8 mouse cellular contexts compared by ENCODE assay signal in genomic region chr2:172412454-172412853, GRCm38 (mm10). TPM values are rescaled to one million over a fixed set of nuclear protein-coding genes. Genes with fewer than 3 reads are reported as not detected.
DNase-seq lines count a peak whose midpoint lies in the region; ATAC-seq and TF ChIP-seq lines count a peak whose summit lies in the region.

No protein-coding gene starts in this region.

- peak; percentile 40 for DNase-seq in thymus, postnatal 0 days (ENCODE audit: low spot score)
- no peak for DNase-seq in thymus, postnatal 4 days
- DNase-seq in hindbrain, postnatal 0 days (ENCODE audit: low spot score) = peak; percentile 50
- DNase-seq in lung, postnatal 25 days (ENCODE audit: low spot score) = peak; percentile 75
- DNase-seq in urinary bladder, adult 18-20 months (ENCODE audit: low spot score in 2 of 2) = no peak
- no peak for DNase-seq in frontal cortex, postnatal 36 days (ENCODE audit: low spot score in 2 of 2)
- DNase-seq in thymus, postnatal 10 days (ENCODE audit: low spot score in 2 of 2) = no peak
- no peak for DNase-seq in adrenal gland, adult 8-10 months

- no peak overlapping the region for H3K27ac ChIP-seq in hindbrain, postnatal 0 days

- WGBS in hindbrain, postnatal 0 days = 11% methylated on average over 9 of the region's 9 CpGs

- no peak for TF ChIP-seq CTCF in hindbrain, postnatal 0 days (IDR thresholded peaks at IDR 0.05; ENCODE audit: low read depth)

- H3K4me1 ChIP-seq in hindbrain, postnatal 0 days (ENCODE audit: insufficient read depth, low read length) = no peaks in the 10 kb centered on the region

- peak; percentile 68 for ATAC-seq in hindbrain, postnatal 0 days

- no peaks in the 10 kb centered on the region for H3K36me3 ChIP-seq in hindbrain, postnatal 0 days (ENCODE audit: insufficient read depth, low read length)

- H3K4me3 ChIP-seq in hindbrain, postnatal 0 days (ENCODE audit: low read length) = no peak overlapping the region

- H3K9me3 ChIP-seq in hindbrain, postnatal 0 days (ENCODE audit: low read length) = no peaks in the 10 kb centered on the region

- no peak overlapping the region for H3K9ac ChIP-seq in hindbrain, postnatal 0 days (replicated peaks; ENCODE audit: low read length)

- no peaks in the 10 kb centered on the region for H3K27me3 ChIP-seq in hindbrain, postnatal 0 days (ENCODE audit: insufficient read depth, low read length)

- 0 out of 2 replicates have a peak overlapping the region, but pooled peaks have one; percentile 16 for H3K4me2 ChIP-seq in hindbrain, postnatal 0 days (ENCODE audit: low read depth, low read length)

RNA-seq across cellular contexts. Expression of gene Cass4, which starts 18.9 kb away (rescaled TPM):
- polyA plus RNA-seq in thymus, postnatal 0 days (2015; fragmentation: Nextera tagmentation; extraction: Ambion mirVana) = 2.3 and 2.4 TPM in 2 replicates
- total RNA-seq in hindbrain, postnatal 0 days (2014; rRNA removed) = 0.21 and 0.29 TPM in 2 replicates
- 0.16 and 0.25 TPM in 2 replicates for polyA plus RNA-seq in hindbrain, postnatal 0 days (2015; fragmentation: Nextera tagmentation; extraction: Ambion mirVana)
- total RNA-seq in adrenal gland, adult 8-10 months (2022) = under 1 TPM in 3 of 4 experiments, not detected in 1; 0.12 to 0.25 (median 0.19) TPM

RNA-seq across cellular contexts. Expression of gene Rtf2, which starts 27.9 kb away (rescaled TPM):
- polyA plus RNA-seq in thymus, postnatal 0 days (2015; fragmentation: Nextera tagmentation; extraction: Ambion mirVana) = 132 and 144 TPM in 2 replicates
- total RNA-seq in hindbrain, postnatal 0 days (2014; rRNA removed) = 65.4 and 65.6 TPM in 2 replicates
- 83.6 and 87.9 TPM in 2 replicates for polyA plus RNA-seq in hindbrain, postnatal 0 days (2015; fragmentation: Nextera tagmentation; extraction: Ambion mirVana)
- 10 to 100 TPM; 77.2 to 92.4 (median 82.4) TPM for total RNA-seq in adrenal gland, adult 8-10 months (2022)

RNA-seq across cellular contexts. Expression of gene Cstf1, which starts 42.0 kb away (rescaled TPM):
- polyA plus RNA-seq in thymus, postnatal 0 days (2015; fragmentation: Nextera tagmentation; extraction: Ambion mirVana) = 48.5 and 55.2 TPM in 2 replicates
- total RNA-seq in hindbrain, postnatal 0 days (2014; rRNA removed) = 40.1 and 47.1 TPM in 2 replicates
- 25.6 and 27.6 TPM in 2 replicates for polyA plus RNA-seq in hindbrain, postnatal 0 days (2015; fragmentation: Nextera tagmentation; extraction: Ambion mirVana)
- 10 to 100 TPM; 29.3 to 35.3 (median 33.4) TPM for total RNA-seq in adrenal gland, adult 8-10 months (2022)

RNA-seq across cellular contexts. Expression of gene Aurka, which starts 42.1 kb away (rescaled TPM):
- 107 and 108 TPM in 2 replicates for polyA plus RNA-seq in thymus, postnatal 0 days (2015; fragmentation: Nextera tagmentation; extraction: Ambion mirVana)
- total RNA-seq in hindbrain, postnatal 0 days (2014; rRNA removed) = 10.4 and 13.7 TPM in 2 replicates
- polyA plus RNA-seq in hindbrain, postnatal 0 days (2015; fragmentation: Nextera tagmentation; extraction: Ambion mirVana) = 10.9 and 12.9 TPM in 2 replicates
- 1 to 10 TPM; 1.8 to 3.2 (median 2.5) TPM for total RNA-seq in adrenal gland, adult 8-10 months (2022)

RNA-seq across cellular contexts. Expression of gene Gcnt7, which starts 45.9 kb away (rescaled TPM):
- 0.84 and 2.0 TPM in 2 replicates for polyA plus RNA-seq in thymus, postnatal 0 days (2015; fragmentation: Nextera tagmentation; extraction: Ambion mirVana)
- total RNA-seq in hindbrain, postnatal 0 days (2014; rRNA removed) = not detected in 2 replicates
- polyA plus RNA-seq in hindbrain, postnatal 0 days (2015; fragmentation: Nextera tagmentation; extraction: Ambion mirVana) = 0.92 and 1.0 TPM in 2 replicates
- not detected for total RNA-seq in adrenal gland, adult 8-10 months (2022)

Comparison
In these comparisons a context has a peak if more than half of its experiments do, and no peak if none do; other contexts are left out.
1. DNase-seq: peak in thymus, postnatal 0 days (single experiment), hindbrain, postnatal 0 days (single experiment) and lung, postnatal 25 days (single experiment); none in thymus, postnatal 4 days (single experiment), urinary bladder, adult 18-20 months (0 of 2), frontal cortex, postnatal 36 days (0 of 2), thymus, postnatal 10 days (0 of 2) and adrenal gland, adult 8-10 months (single experiment).